Mouse (Mus musculus) monocyte, adult 2 months (primary cell): Measurements from ENCODE around the gene Gsg1l.

Experiments
- DNase-seq, 2 experiments: peaks; one replicate each; pipeline ENCODE4 v3.0.0; 2022; ENCODE audit warnings: low spot score in 2 of 2, low read depth in 1 of 2

Gene Gsg1l

GRCm38 (mm10) chr7:126082286-126082741 is at the start of gene Gsg1l:
Gene Gsg1l, minus strand, starts transcription at chr7:126082411.
- DNase-seq: no peak

- no peak for DNase-seq
These were observed 45.5 kb upstream of the Gsg1l start for GRCm38 (mm10) chr7:126127673-126128072.

GRCm38 (mm10) chr7:126126502-126126901 is 44.3 kb upstream of the Gsg1l start:
- no peak for DNase-seq

GRCm38 (mm10) chr7:126121533-126121932 is 39.3 kb upstream of the Gsg1l start:
- no peak for DNase-seq

- DNase-seq: no peak
These were observed 37.6 kb upstream of the Gsg1l start for GRCm38 (mm10) chr7:126119819-126120218.

GRCm38 (mm10) chr7:126113263-126113662 is 31.1 kb upstream of the Gsg1l start:
- DNase-seq: no peak

- DNase-seq: no peak
These were observed 29.0 kb upstream of the Gsg1l start for GRCm38 (mm10) chr7:126111230-126111629.

- no peak for DNase-seq
These were observed 27.7 kb upstream of the Gsg1l start for GRCm38 (mm10) chr7:126109898-126110297.

- DNase-seq: no peak
These were observed 18.2 kb upstream of the Gsg1l start for GRCm38 (mm10) chr7:126100440-126100839.

GRCm38 (mm10) chr7:126099835-126100234 is 17.6 kb upstream of the Gsg1l start:
- no peak for DNase-seq

- DNase-seq: no peak
These were observed 17.1 kb upstream of the Gsg1l start for GRCm38 (mm10) chr7:126099163-126099775.

GRCm38 (mm10) chr7:126097219-126097915 is 15.2 kb upstream of the Gsg1l start:
- no peak for DNase-seq

GRCm38 (mm10) chr7:126096596-126096995 is 14.4 kb upstream of the Gsg1l start:
- no peak for DNase-seq

GRCm38 (mm10) chr7:126094738-126095137 is 12.5 kb upstream of the Gsg1l start:
- no peak for DNase-seq

- no peak for DNase-seq
These were observed 11.0 kb upstream of the Gsg1l start for GRCm38 (mm10) chr7:126093162-126093561.

- no peak for DNase-seq
These were observed 7.6 kb upstream of the Gsg1l start for GRCm38 (mm10) chr7:126089782-126090181.

GRCm38 (mm10) chr7:126088155-126088554 is 5.9 kb upstream of the Gsg1l start:
- no peak for DNase-seq

- DNase-seq: no peak
These were observed 5.4 kb upstream of the Gsg1l start for GRCm38 (mm10) chr7:126087602-126088001.

- no peak for DNase-seq
These were observed 4.1 kb upstream of the Gsg1l start for GRCm38 (mm10) chr7:126086321-126086741.

GRCm38 (mm10) chr7:126085154-126085553 is 2.9 kb upstream of the Gsg1l start:
- DNase-seq: no peak

GRCm38 (mm10) chr7:126083980-126084348 is 1.8 kb upstream of the Gsg1l start:
- no peak for DNase-seq

- DNase-seq: no peak
These were observed 1.2 kb upstream of the Gsg1l start for GRCm38 (mm10) chr7:126083341-126083979.
